Mouse (Mus musculus) MEL (cell line): ENCODE measurements around the gene Meaf6. TPM values are rescaled to one million over a fixed set of nuclear protein-coding genes. Genes with fewer than 3 reads are reported as not detected.

Source experiments
- DNase-seq: peaks from one replicate; pipeline ENCODE4 v3.0.0; 2011; ENCODE audit warnings: low read depth, low spot score
- H3K27ac ChIP-seq: 2 replicates; pipeline ENCODE4 v1.5.1; 2012; ENCODE audit warnings: low read depth, mild to moderate bottlenecking, control low read depth, low read length, moderate library complexity; ENCODE audit not compliant: control insufficient read depth
- H3K27me3 ChIP-seq, 2 experiments: fragments of 150-350 bp in 1 of 2; sonication (generic) in 1 of 2; 2 replicates each; pipeline ENCODE4 v1.6.1; 2012; ENCODE audit warnings: low read length in 2 of 2, mild to moderate bottlenecking in 2 of 2, improper control_type of control experiment in 1 of 2, moderate library complexity in 1 of 2; ENCODE audit not compliant: insufficient read depth in 2 of 2, control insufficient read depth in 1 of 2
- H3K36me3 ChIP-seq, 2 experiments: 2 replicates each; pipeline ENCODE4 v1.6.1; 2012 to 2014; ENCODE audit warnings: low read length in 2 of 2, improper control_type of control experiment in 1 of 2, inconsistent platforms in 1 of 2, mild to moderate bottlenecking in 1 of 2; ENCODE audit not compliant: insufficient read depth in 2 of 2, control insufficient read depth in 1 of 2
- H3K4me1 ChIP-seq, 2 experiments: fragments of 150-350 bp in 1 of 2; sonication (generic) in 1 of 2; 2 replicates each; pipeline ENCODE4 v1.6.1; 2012; ENCODE audit warnings: low read length in 2 of 2, improper control_type of control experiment in 1 of 2, mild to moderate bottlenecking in 1 of 2; ENCODE audit not compliant: insufficient read depth in 2 of 2, control insufficient read depth in 1 of 2
- H3K4me3 ChIP-seq, 2 experiments: fragments of 150-350 bp in 1 of 2; sonication (generic) in 1 of 2; 2 replicates each; pipeline ENCODE4 v1.5.1; 2012; ENCODE audit warnings: low read depth in 2 of 2, low read length in 2 of 2, mild to moderate bottlenecking in 2 of 2, moderate library complexity in 2 of 2, control low read depth in 1 of 2, improper control_type of control experiment in 1 of 2; ENCODE audit not compliant: control insufficient read depth in 1 of 2, insufficient read depth in 1 of 2
- H3K79me2 ChIP-seq: 2 replicates; pipeline ENCODE4 v1.6.1; 2012; ENCODE audit warnings: mild to moderate bottlenecking, low read length, moderate library complexity; ENCODE audit not compliant: control insufficient read depth, poor library complexity, insufficient read depth
- H3K9ac ChIP-seq: 2 replicates; pipeline ENCODE4 v1.6.1; 2012; ENCODE audit warnings: low read depth, mild to moderate bottlenecking, control low read depth, low read length, moderate library complexity; ENCODE audit not compliant: control insufficient read depth, poor library complexity, severe bottlenecking
- H3K9me3 ChIP-seq: fragments of 150-350 bp; sonication (generic); replicated peaks from 2 replicates; pipeline ENCODE4 v1.6.1; 2012; ENCODE audit warnings: mild to moderate bottlenecking, low read length, improper control_type of control experiment, moderate library complexity; ENCODE audit not compliant: insufficient read depth
- BHLHE40 ChIP-seq: IDR thresholded peaks from 2 replicates; pipeline ENCODE4 v1.6.1; 2012; ENCODE audit warnings: low read depth, mild to moderate bottlenecking, inconsistent platforms, low read length, improper control_type of control experiment, borderline replicate concordance
- CHD1 ChIP-seq: IDR thresholded peaks from 2 replicates; pipeline ENCODE4 v1.6.1; 2012; ENCODE audit warnings: low read depth, mild to moderate bottlenecking, inconsistent platforms, low read length, improper control_type of control experiment
- CTCF ChIP-seq, 3 experiments: IDR thresholded peaks in 2 of 3; conservative IDR thresholded peaks in 1 of 3; 2 replicates each; pipeline ENCODE4 v1.5.1; 2011 to 2012; ENCODE audit warnings: low read length in 3 of 3, low read depth in 2 of 3, mild to moderate bottlenecking in 2 of 3, improper control_type of control experiment in 1 of 3, inconsistent platforms in 1 of 3, mixed read lengths in 1 of 3, moderate library complexity in 1 of 3; ENCODE audit not compliant: control insufficient read depth in 1 of 3, insufficient read depth in 1 of 3, poor library complexity in 1 of 3, severe bottlenecking in 1 of 3
- E2F4 ChIP-seq: IDR thresholded peaks from 2 replicates; pipeline ENCODE4 v1.6.1; 2011; ENCODE audit warnings: low read depth, low read length, improper control_type of control experiment, borderline replicate concordance
- ELF1 ChIP-seq: IDR thresholded peaks from 2 replicates; pipeline ENCODE4 v1.6.1; 2014; ENCODE audit warnings: low read depth, mild to moderate bottlenecking, inconsistent platforms, low read length, improper control_type of control experiment, moderate library complexity
- EP300 ChIP-seq, 2 experiments: IDR thresholded peaks; 2 replicates each; pipeline ENCODE4 v1.6.1; 2011; ENCODE audit warnings: improper control_type of control experiment in 2 of 2, low read length in 2 of 2, low read depth in 1 of 2, mild to moderate bottlenecking in 1 of 2
- HCFC1 ChIP-seq: IDR thresholded peaks from 2 replicates; pipeline ENCODE4 v1.6.1; 2012; ENCODE audit warnings: low read depth, mild to moderate bottlenecking, inconsistent platforms, low read length, improper control_type of control experiment, moderate library complexity
- MAX ChIP-seq: IDR thresholded peaks from 2 replicates; pipeline ENCODE4 v1.6.1; 2011; ENCODE audit warnings: low read length, improper control_type of control experiment
- MEF2A ChIP-seq: IDR thresholded peaks from 2 replicates; pipeline ENCODE4 v1.6.1; 2014; ENCODE audit warnings: low read depth, mild to moderate bottlenecking, inconsistent platforms, low read length, improper control_type of control experiment; ENCODE audit not compliant: poor library complexity, insufficient replicate concordance, severe bottlenecking; ENCODE audit errors: extremely low read depth
- MYB ChIP-seq: IDR thresholded peaks from 2 replicates; pipeline ENCODE4 v1.6.1; 2011; ENCODE audit warnings: mild to moderate bottlenecking, low read depth, low read length, improper control_type of control experiment
- MYC ChIP-seq: IDR thresholded peaks from 2 replicates; pipeline ENCODE4 v1.6.1; 2011; ENCODE audit warnings: low read depth, mild to moderate bottlenecking, low read length, improper control_type of control experiment, moderate library complexity
- NELFE ChIP-seq: IDR thresholded peaks from 2 replicates; pipeline ENCODE4 v1.6.1; 2011; ENCODE audit warnings: low read depth, low read length, improper control_type of control experiment
- NRF1 ChIP-seq: IDR thresholded peaks from 2 replicates; pipeline ENCODE4 v1.6.1; 2014; ENCODE audit warnings: low read depth, mild to moderate bottlenecking, inconsistent platforms, low read length, improper control_type of control experiment, moderate library complexity; ENCODE audit not compliant: poor library complexity, insufficient read depth, severe bottlenecking
- POLR2A ChIP-seq, 2 experiments: IDR thresholded peaks; 2 replicates each; pipeline ENCODE4 v1.6.1; 2011 to 2012; ENCODE audit warnings: low read length in 2 of 2, mild to moderate bottlenecking in 2 of 2, control low read depth in 1 of 2, improper control_type of control experiment in 1 of 2, low read depth in 1 of 2, moderate library complexity in 1 of 2; ENCODE audit not compliant: control insufficient read depth in 1 of 2, insufficient read depth in 1 of 2, poor library complexity in 1 of 2
- POLR2AphosphoS2 ChIP-seq: IDR thresholded peaks from 2 replicates; pipeline ENCODE4 v1.6.1; 2011; ENCODE audit warnings: low read length, improper control_type of control experiment
- POLR2AphosphoS5 ChIP-seq: IDR thresholded peaks from 2 replicates; pipeline ENCODE4 v1.6.1; 2012; ENCODE audit warnings: low read depth, borderline replicate concordance, mild to moderate bottlenecking, inconsistent platforms, low read length, moderate library complexity, mixed read lengths
- RAD21 ChIP-seq: IDR thresholded peaks from 2 replicates; pipeline ENCODE4 v1.6.1; 2011; ENCODE audit warnings: mild to moderate bottlenecking, low read depth, low read length, improper control_type of control experiment
- RCOR1 ChIP-seq: IDR thresholded peaks from 2 replicates; pipeline ENCODE4 v1.6.1; 2012; ENCODE audit warnings: low read depth, mild to moderate bottlenecking, inconsistent platforms, low read length, improper control_type of control experiment
- SIN3A ChIP-seq: IDR thresholded peaks from 2 replicates; pipeline ENCODE4 v1.6.1; 2012; ENCODE audit warnings: low read length, improper control_type of control experiment, inconsistent platforms
- SMC3 ChIP-seq: IDR thresholded peaks from 2 replicates; pipeline ENCODE4 v1.6.1; 2011; ENCODE audit warnings: low read depth, low read length, improper control_type of control experiment
- TCF12 ChIP-seq: IDR thresholded peaks from 2 replicates; pipeline ENCODE4 v1.6.1; 2014; ENCODE audit warnings: low read depth, mild to moderate bottlenecking, inconsistent platforms, low read length, improper control_type of control experiment, moderate library complexity
- USF2 ChIP-seq, 2 experiments: IDR thresholded peaks; 2 replicates each; pipeline ENCODE4 v1.6.1; 2011 to 2012; ENCODE audit warnings: improper control_type of control experiment in 2 of 2, low read length in 2 of 2, borderline replicate concordance in 1 of 2, inconsistent platforms in 1 of 2, low read depth in 1 of 2, mild to moderate bottlenecking in 1 of 2; ENCODE audit not compliant: insufficient read depth in 1 of 2
- ZC3H11A ChIP-seq: IDR thresholded peaks from 2 replicates; pipeline ENCODE4 v1.6.1; 2012; ENCODE audit warnings: low read depth, mild to moderate bottlenecking, inconsistent platforms, low read length, improper control_type of control experiment
- ZNF384 ChIP-seq: IDR thresholded peaks from 2 replicates; pipeline ENCODE4 v1.6.1; 2012; ENCODE audit warnings: low read depth, mild to moderate bottlenecking, inconsistent platforms, low read length, improper control_type of control experiment
- polyA plus RNA-seq, 2 experiments: library from polyadenylated mRNA; stranded (reverse) in 1 of 2; unstranded in 1 of 2; fragments of >175 nt in 1 of 2; fragments of >200 nt in 1 of 2; gene quantifications; 2 replicates each; pipeline versions ENCODE4 v1.2.1 to v1.2.4; 2012; ENCODE audit warnings: low replicate concordance in 2 of 2, low read depth in 1 of 2; ENCODE audit not compliant: insufficient read length in 2 of 2, insufficient read depth in 1 of 2, missing spikeins in 1 of 2
- total RNA-seq: library from RNA; depleted of rRNA; stranded (reverse); fragments of 300-350 nt; gene quantifications from 2 replicates; pipeline ENCODE4 v1.2.3, GENCODE M21; 2012

Meaf6 gene
- total and polyA plus RNA-seq, 3 experiments = 34.9 to 46.7 TPM; not detected in 1

GRCm38 (mm10) chr4:125063829-125064228 lies 21.1 kb upstream of the Meaf6 start:
- peaks cover 0 to 15% of the 10 kb centered on the region in 2 experiments; a peak in 2 of 4 replicates for H3K4me1 ChIP-seq
- no peak overlapping the region for H3K9ac ChIP-seq
- no peaks in the 10 kb centered on the region for H3K9me3 ChIP-seq
- H3K79me2 ChIP-seq = peaks cover 20% of the 10 kb centered on the region
- H3K27me3 ChIP-seq = no peaks in the 10 kb centered on the region
- peaks cover under 1 to 9% of the 10 kb centered on the region in 2 experiments; a peak in 2 of 4 replicates for H3K36me3 ChIP-seq
- no peak overlapping the region for H3K4me3 ChIP-seq
- H3K27ac ChIP-seq = no peak overlapping the region
- TF ChIP-seq MYB (no peak), POLR2A (IDR thresholded peaks at IDR 0.05; ENCODE audit: control insufficient read depth in 1 of 2, insufficient read depth in 1 of 2, low read depth in 1 of 2, low read length in 2 of 2, poor library complexity in 1 of 2) (no peak), MAX (no peak), SIN3A (no peak), BHLHE40 (no peak), TCF12 (no peak), ZC3H11A (no peak), HCFC1 (no peak), ELF1 (no peak), POLR2AphosphoS2 (no peak), NRF1 (no peak), POLR2AphosphoS5 (no peak), ZNF384 (no peak), MEF2A (no peak), E2F4 (no peak), CTCF (IDR thresholded peaks at IDR 0.05 in 2 of 3, conservative IDR thresholded peaks at IDR 0.05 in 1 of 3; ENCODE audit: control insufficient read depth in 1 of 3, insufficient read depth in 1 of 3, low read depth in 2 of 3, low read length in 3 of 3, poor library complexity in 1 of 3, severe bottlenecking in 1 of 3) (no peak), RAD21 (no peak), RCOR1 (no peak), NELFE (no peak), SMC3 (no peak)
- DNase-seq = no peak

- no peak within 1 kb of the TSS for H3K27ac ChIP-seq
- no peak for DNase-seq
Observed at GRCm38 (mm10) chr4:125065517-125066307, 19.2 kb upstream of the Meaf6 start, which contains the start of gene Dnali1. Gene Dnali1, minus strand, starts transcription at chr4:125065703.

More at GRCm38 (mm10) chr4:125065517-125066307, 19.2 kb upstream of the Meaf6 start, which contains the start of gene Dnali1:
- Histone ChIP-seq H3K9ac (peak within 1 kb of the TSS; percentile 80), H3K4me1 (peaks cover 0 to 15% of the 10 kb centered on the region in 2 experiments; a peak in 2 of 4 replicates), H3K9me3 (no peaks in the 10 kb centered on the region), H3K79me2 (peaks cover 21% of the 10 kb centered on the region), H3K4me3 (peak within 1 kb of the TSS; percentile 74 to 88), H3K27me3 (no peaks in the 10 kb centered on the region), H3K36me3 (peaks cover 9 to 11% of the 10 kb centered on the region in 2 experiments)
- TF ChIP-seq MYC (no peak), E2F4 (no peak), ZNF384 (peak; percentile 62), CHD1 (no peak), EP300 (IDR thresholded peaks at IDR 0.05; ENCODE audit: low read depth in 1 of 2, low read length in 2 of 2) (no peak), NELFE (no peak), USF2 (IDR thresholded peaks at IDR 0.05; ENCODE audit: borderline replicate concordance in 1 of 2, insufficient read depth in 1 of 2, low read depth in 1 of 2, low read length in 2 of 2) (no peak)
